Mouse (Mus musculus) embryonic facial prominence, embryonic 13.5 days (tissue): Measurements from ENCODE around the gene Cacna1s. TPM values are rescaled to one million over a fixed set of nuclear protein-coding genes. Genes with fewer than 3 reads are reported as not detected.

ENCODE experiments used
- ATAC-seq: fragments of 200-750 bp; cut with Nextera tagmentation; 2 replicates; pipeline ENCODE4 v1.8.0; 2017; ENCODE audit warnings: low read depth; ENCODE audit not compliant: insufficient number of reproducible peaks, insufficient read depth, low FRiP score, low TSS enrichment
- H3K27ac ChIP-seq: fragments of 300-500 bp; sonication (generic); 2 replicates; pipeline ENCODE4 v1.5.1; 2015; ENCODE audit warnings: moderate library complexity, mild to moderate bottlenecking, inconsistent platforms
- H3K27me3 ChIP-seq: fragments of 300-500 bp; sonication (generic); 2 replicates; pipeline ENCODE4 v1.6.1; 2015; ENCODE audit warnings: mild to moderate bottlenecking, inconsistent platforms
- H3K36me3 ChIP-seq: fragments of 300-500 bp; sonication (generic); 2 replicates; pipeline ENCODE4 v1.6.1; 2015; ENCODE audit warnings: mild to moderate bottlenecking, inconsistent platforms
- H3K4me1 ChIP-seq: fragments of 300-500 bp; sonication (generic); 2 replicates; pipeline ENCODE4 v1.6.1; 2015; ENCODE audit warnings: inconsistent platforms
- H3K4me2 ChIP-seq: fragments of 300-500 bp; sonication (generic); 2 replicates; pipeline ENCODE4 v1.6.1; 2015; ENCODE audit warnings: moderate library complexity, mild to moderate bottlenecking, inconsistent platforms
- H3K4me3 ChIP-seq: fragments of 300-500 bp; sonication (generic); 2 replicates; pipeline ENCODE4 v1.5.1; 2015; ENCODE audit warnings: mild to moderate bottlenecking, inconsistent platforms
- H3K9ac ChIP-seq: fragments of 300-500 bp; sonication (generic); 2 replicates; pipeline ENCODE4 v1.6.1; 2015; ENCODE audit warnings: mild to moderate bottlenecking, inconsistent platforms
- H3K9me3 ChIP-seq: fragments of 300-500 bp; sonication (generic); 2 replicates; pipeline ENCODE4 v1.6.1; 2016; ENCODE audit warnings: inconsistent platforms
- WGBS: fragments of 180-500 bp; shearing (Covaris S2); methylation state at CpG from one replicate; pipeline ENCODE4 v1.1.7; 2015; ENCODE audit warnings: mixed read lengths; 5-methylcytosine and 5-hydroxymethylcytosine counted together
- polyA plus RNA-seq: library from polyadenylated mRNA; unstranded; fragments of >200 nt; fragmentation: Nextera tagmentation; extraction: Ambion mirVana; gene quantifications from 2 replicates; pipeline ENCODE4 v1.2.1, GENCODE M21; 2015

The Cacna1s gene
- polyA plus RNA-seq, 1 experiment from 2014 or later = 1.3 TPM

GRCm38 (mm10) chr1:136139990-136140640, 87.6 kb downstream of the Cacna1s start:
- ATAC-seq = peak; percentile 29; the same call in 1 of the 2 replicates
- Histone ChIP-seq H3K9ac (peak overlapping the region; percentile 85), H3K27ac (peak overlapping the region; percentile 89), H3K36me3 (peaks cover 6% of the 10 kb centered on the region; the same call in 1 of the 2 replicates), H3K4me3 (peak overlapping the region; percentile 59), H3K27me3 (no peaks in the 10 kb centered on the region), H3K9me3 (no peaks in the 10 kb centered on the region), H3K4me1 (peaks cover 79% of the 10 kb centered on the region), H3K4me2 (peak overlapping the region; percentile 88)
- WGBS = under 1% methylated on average over 32 of the region's 32 CpGs

DNA sequence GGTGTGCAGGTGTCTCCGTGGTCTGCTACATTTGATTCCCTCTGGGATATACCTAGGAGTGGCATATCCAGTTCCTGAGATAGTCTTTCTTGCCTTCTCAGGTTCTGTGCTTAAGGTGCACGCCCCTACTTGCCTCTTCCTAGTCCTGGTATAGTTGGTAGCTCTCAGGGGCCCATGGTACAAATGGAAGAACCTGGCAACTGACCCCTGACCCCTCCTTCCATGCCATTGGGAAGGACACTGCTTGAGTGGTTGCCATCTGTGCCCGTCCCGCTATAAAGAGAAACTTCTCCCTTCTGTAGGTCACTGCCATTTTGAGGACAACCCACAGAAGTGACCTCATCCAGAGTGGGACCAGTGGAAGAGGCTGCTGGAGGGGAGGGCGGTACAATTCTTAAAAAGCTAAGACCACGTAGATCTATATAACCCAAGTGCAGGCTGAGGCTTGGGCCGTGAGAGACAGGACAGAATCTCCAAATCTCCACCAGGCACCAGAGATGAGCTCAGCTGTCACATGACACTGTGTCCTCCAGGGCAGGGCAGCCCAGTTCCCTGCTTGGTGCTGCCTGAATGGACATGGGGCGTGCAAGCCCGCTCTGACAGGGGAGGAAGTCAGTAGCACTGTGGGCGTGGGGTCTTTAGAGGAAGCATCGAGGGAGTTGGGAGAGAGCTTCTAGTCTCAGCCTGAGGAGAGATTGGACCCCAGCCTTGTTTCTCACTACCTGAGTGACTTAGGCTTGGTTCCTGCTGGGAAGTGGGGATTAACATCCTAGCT, 88.8 kb downstream of the Cacna1s start:
- no peak overlapping the region for H3K4me3 ChIP-seq
- H3K9me3 ChIP-seq = no peaks in the 10 kb centered on the region
- no peak overlapping the region for H3K4me2 ChIP-seq
- H3K27ac ChIP-seq = no peak overlapping the region
- H3K27me3 ChIP-seq = no peaks in the 10 kb centered on the region
- peaks cover 66% of the 10 kb centered on the region for H3K4me1 ChIP-seq
- ATAC-seq = no peak
- WGBS = 77% methylated on average over 11 of the region's 11 CpGs
- H3K36me3 ChIP-seq = peaks cover 6% of the 10 kb centered on the region; the same call in 1 of the 2 replicates
- H3K9ac ChIP-seq = no peak overlapping the region

DNA sequence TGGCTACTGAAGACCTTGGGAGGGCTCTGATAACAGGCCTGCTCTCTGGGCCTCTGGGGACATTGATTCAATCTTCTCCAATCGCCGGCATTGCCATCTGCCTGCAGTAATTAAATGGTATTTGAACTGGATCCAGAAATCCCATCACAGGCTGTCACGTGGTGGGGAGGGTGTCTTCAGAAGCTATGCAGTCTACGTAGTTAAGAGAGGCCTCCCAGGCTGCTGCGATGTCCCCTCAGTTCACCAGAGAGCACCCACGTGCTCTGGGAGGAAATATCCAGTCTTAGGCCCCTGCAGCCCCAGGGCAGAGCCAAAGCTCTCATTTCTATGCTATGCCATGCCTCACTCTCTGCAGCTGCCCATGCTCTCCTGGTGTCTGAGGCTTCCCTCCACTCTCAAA, 89.8 kb downstream of the Cacna1s start:
- WGBS = 19% methylated on average over 6 of the region's 6 CpGs

GRCm38 (mm10) chr1:136143514-136143913, 91.0 kb downstream of the Cacna1s start:
- Histone ChIP-seq H3K4me2 (no peak overlapping the region), H3K36me3 (peaks cover 24% of the 10 kb centered on the region), H3K27ac (no peak overlapping the region), H3K4me1 (peaks cover 45% of the 10 kb centered on the region), H3K9me3 (no peaks in the 10 kb centered on the region), H3K27me3 (no peaks in the 10 kb centered on the region), H3K4me3 (no peak overlapping the region), H3K9ac (no peak overlapping the region)
- WGBS = 91% methylated on average over 10 of the region's 10 CpGs
- ATAC-seq = no peak

More for the DNA sequence above, 89.8 kb downstream of the Cacna1s start:
- no peaks in the 10 kb centered on the region for H3K9me3 ChIP-seq
- no peak overlapping the region for H3K9ac ChIP-seq
- H3K27ac ChIP-seq = no peak overlapping the region; the same call in 1 of the 2 replicates
- no peak for ATAC-seq
- peaks cover 57% of the 10 kb centered on the region for H3K4me1 ChIP-seq
- H3K36me3 ChIP-seq = peaks cover 12% of the 10 kb centered on the region
- H3K4me2 ChIP-seq = no peak overlapping the region
- no peak overlapping the region for H3K4me3 ChIP-seq
- H3K27me3 ChIP-seq = no peaks in the 10 kb centered on the region

DNA sequence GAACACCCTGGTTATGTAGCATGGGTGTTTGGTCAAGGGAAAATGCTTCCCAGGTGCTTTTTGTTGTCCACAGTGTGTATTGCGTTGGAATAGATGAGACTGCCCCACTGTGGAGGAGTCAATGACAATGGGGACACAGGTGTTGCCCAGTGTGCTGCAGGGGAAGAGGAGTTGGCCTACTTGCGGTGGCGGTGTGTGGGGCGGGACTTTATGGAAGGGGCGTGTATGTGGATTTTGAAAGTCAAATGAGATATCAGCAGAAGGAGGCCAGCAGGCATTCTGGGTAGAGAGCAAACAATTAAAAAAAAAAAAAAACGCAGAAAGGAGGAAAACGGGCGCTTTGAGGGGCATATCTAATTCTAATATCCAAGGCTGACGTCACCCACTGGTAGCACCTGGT, 97.2 kb downstream of the Cacna1s start:
- Histone ChIP-seq H3K36me3 (peaks cover 69% of the 10 kb centered on the region), H3K27me3 (no peaks in the 10 kb centered on the region), H3K9me3 (no peaks in the 10 kb centered on the region), H3K27ac (0 out of 2 replicates have a peak overlapping the region, but pooled peaks have one; percentile 33), H3K4me2 (no peak overlapping the region), H3K4me1 (0 out of 2 replicates have a peak, but pooled peaks cover 4% of the 10 kb centered on the region), H3K9ac (no peak overlapping the region), H3K4me3 (no peak overlapping the region)
- 72% methylated on average over 9 of the region's 9 CpGs for WGBS
- ATAC-seq = no peak

GRCm38 (mm10) chr1:136151371-136151770, 98.8 kb downstream of the Cacna1s start:
- no peak for ATAC-seq
- H3K36me3 ChIP-seq = peaks cover 85% of the 10 kb centered on the region

GRCm38 (mm10) chr1:136156304-136156703, 103.8 kb downstream of the Cacna1s start:
- Histone ChIP-seq H3K9ac (no peak overlapping the region), H3K4me2 (no peak overlapping the region), H3K27me3 (no peaks in the 10 kb centered on the region), H3K9me3 (no peaks in the 10 kb centered on the region), H3K36me3 (peaks cover 91% of the 10 kb centered on the region), H3K4me1 (no peaks in the 10 kb centered on the region), H3K4me3 (no peak overlapping the region), H3K27ac (no peak overlapping the region)
- 94% methylated on average over 4 of the region's 4 CpGs for WGBS
- no peak for ATAC-seq

More at GRCm38 (mm10) chr1:136151371-136151770, 98.8 kb downstream of the Cacna1s start:
- no peak overlapping the region for H3K4me3 ChIP-seq
- WGBS = 73% methylated on average over 8 of the region's 8 CpGs
- H3K27ac ChIP-seq = no peak overlapping the region
- H3K9ac ChIP-seq = no peak overlapping the region
- 0 out of 2 replicates have a peak, but pooled peaks cover 4% of the 10 kb centered on the region for H3K4me1 ChIP-seq
- no peak overlapping the region for H3K4me2 ChIP-seq
- H3K9me3 ChIP-seq = no peaks in the 10 kb centered on the region
- H3K27me3 ChIP-seq = no peaks in the 10 kb centered on the region

GRCm38 (mm10) chr1:136156951-136157350, 104.4 kb downstream of the Cacna1s start:
- 85% methylated on average over 4 of the region's 4 CpGs for WGBS
- Histone ChIP-seq H3K27me3 (no peaks in the 10 kb centered on the region), H3K9me3 (no peaks in the 10 kb centered on the region), H3K27ac (no peak overlapping the region), H3K4me1 (no peaks in the 10 kb centered on the region), H3K4me2 (no peak overlapping the region), H3K36me3 (peaks cover 89% of the 10 kb centered on the region), H3K9ac (no peak overlapping the region), H3K4me3 (no peak overlapping the region)
- ATAC-seq = no peak

DNA sequence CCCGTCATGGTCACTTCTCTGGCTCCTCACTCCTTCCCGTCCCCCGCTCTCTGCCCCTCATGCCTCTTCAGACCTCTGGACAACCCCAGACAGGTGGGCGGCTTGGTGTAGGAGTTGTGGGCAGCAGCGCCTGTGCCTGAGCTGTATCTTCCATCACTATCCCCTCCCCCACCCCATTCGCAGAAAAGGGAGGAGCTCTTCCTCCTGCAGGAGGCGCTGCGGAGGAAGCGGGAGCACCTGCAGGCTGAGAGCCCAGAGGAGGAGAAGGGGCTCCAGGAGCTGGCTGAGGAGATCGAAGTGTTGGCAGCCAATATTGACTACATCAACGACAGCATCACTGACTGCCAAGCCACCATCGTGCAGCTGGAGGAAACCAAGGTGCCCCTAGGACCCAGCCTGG, 107.3 kb downstream of the Cacna1s start:
- WGBS = 59% methylated on average over 12 of the region's 12 CpGs
- no peak overlapping the region for H3K4me2 ChIP-seq
- no peak overlapping the region for H3K4me3 ChIP-seq
- no peaks in the 10 kb centered on the region for H3K4me1 ChIP-seq
- peaks cover 83% of the 10 kb centered on the region for H3K36me3 ChIP-seq
- no peak for ATAC-seq
- H3K27ac ChIP-seq = no peak overlapping the region
- no peak overlapping the region for H3K9ac ChIP-seq
- H3K27me3 ChIP-seq = no peaks in the 10 kb centered on the region
- no peaks in the 10 kb centered on the region for H3K9me3 ChIP-seq

DNA sequence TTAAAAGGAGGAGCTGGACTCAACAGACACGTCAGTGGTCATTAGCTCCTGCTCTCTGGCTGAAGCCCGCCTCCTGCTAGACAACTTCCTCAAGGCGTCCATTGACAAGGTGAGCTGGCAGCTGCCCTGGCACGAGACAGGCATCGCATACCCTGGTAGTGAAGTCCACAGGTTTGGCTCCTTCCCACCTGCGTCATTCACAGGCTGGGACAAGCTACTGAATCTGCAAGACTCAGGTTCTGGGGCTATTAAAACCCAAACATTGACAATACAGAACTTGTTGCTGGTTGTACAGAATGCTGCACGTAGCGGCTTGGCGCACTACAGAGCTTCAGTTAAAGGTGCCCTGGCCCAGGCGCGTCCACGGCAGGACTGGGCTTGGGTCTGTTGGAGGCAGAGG, 107.7 kb downstream of the Cacna1s start:
- Histone ChIP-seq H3K4me2 (no peak overlapping the region), H3K4me1 (no peaks in the 10 kb centered on the region), H3K4me3 (no peak overlapping the region), H3K27me3 (no peaks in the 10 kb centered on the region), H3K9ac (no peak overlapping the region), H3K9me3 (no peaks in the 10 kb centered on the region), H3K36me3 (peaks cover 83% of the 10 kb centered on the region), H3K27ac (no peak overlapping the region)
- ATAC-seq = no peak
- WGBS = 83% methylated on average over 12 of the region's 12 CpGs

DNA sequence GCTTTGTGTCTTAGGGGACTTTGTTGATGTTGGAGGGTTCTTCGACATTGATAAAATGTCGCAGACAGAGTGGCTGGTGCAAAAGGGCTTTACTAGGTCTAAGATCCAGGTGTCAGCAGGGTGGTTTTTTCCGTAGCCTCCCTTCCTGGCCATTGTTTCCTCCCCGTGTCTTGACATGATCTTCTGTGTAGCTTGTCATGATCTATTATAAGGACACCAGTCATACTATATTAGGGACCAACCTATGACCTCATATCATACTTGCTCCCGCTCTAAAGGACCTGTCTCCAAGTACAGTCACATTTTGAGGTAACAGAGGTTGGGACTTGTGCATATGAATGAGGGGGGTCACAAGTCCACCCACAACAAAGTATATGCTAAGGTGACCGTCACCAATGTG, 108.4 kb downstream of the Cacna1s start:
- Histone ChIP-seq H3K9ac (no peak overlapping the region), H3K4me3 (no peak overlapping the region), H3K27ac (no peak overlapping the region), H3K9me3 (no peaks in the 10 kb centered on the region), H3K27me3 (no peaks in the 10 kb centered on the region), H3K4me2 (no peak overlapping the region), H3K4me1 (no peaks in the 10 kb centered on the region), H3K36me3 (peaks cover 83% of the 10 kb centered on the region)
- ATAC-seq = no peak
- 89% methylated on average over 6 of the region's 6 CpGs for WGBS
